Mouse (Mus musculus) forebrain, embryonic 11.5 days (tissue): ENCODE measurements around the gene Dand5. TPM values are rescaled to one million over a fixed set of nuclear protein-coding genes. Genes with fewer than 3 reads are reported as not detected.

Experiments
- ATAC-seq: fragments of 200-750 bp; cut with Nextera tagmentation; replicated peaks from 2 replicates; pipeline ENCODE4 v1.8.0; 2017; ENCODE audit warnings: moderate TSS enrichment; ENCODE audit not compliant: low FRiP score
- DNase-seq: peaks from one replicate; pipeline ENCODE4 v3.0.0-alpha.2; 2017; ENCODE audit warnings: low spot score
- H3K27ac ChIP-seq: fragments of 300-500 bp; sonication (generic); 2 replicates; pipeline ENCODE4 v1.5.1; 2014; ENCODE audit warnings: low read depth, low read length
- H3K27me3 ChIP-seq: fragments of 300-500 bp; sonication (generic); 2 replicates; pipeline ENCODE4 v1.6.1; 2014; ENCODE audit warnings: mild to moderate bottlenecking, low read length, mixed read lengths; ENCODE audit not compliant: control insufficient read depth, insufficient read depth
- H3K36me3 ChIP-seq: fragments of 300-500 bp; sonication (generic); 2 replicates; pipeline ENCODE4 v1.6.1; 2014; ENCODE audit warnings: mild to moderate bottlenecking, low read length, moderate library complexity, mixed read lengths; ENCODE audit not compliant: control insufficient read depth, insufficient read depth
- H3K4me1 ChIP-seq: fragments of 300-500 bp; sonication (generic); replicated peaks from 2 replicates; pipeline ENCODE4 v1.6.1; 2014; ENCODE audit warnings: low read length, mixed read lengths; ENCODE audit not compliant: control insufficient read depth, insufficient read depth
- H3K4me2 ChIP-seq: fragments of 300-500 bp; sonication (generic); 2 replicates; pipeline ENCODE4 v1.6.1; 2014; ENCODE audit warnings: low read depth, mild to moderate bottlenecking, low read length, moderate library complexity, mixed read lengths; ENCODE audit not compliant: severe bottlenecking
- H3K4me3 ChIP-seq: fragments of 300-500 bp; sonication (generic); 2 replicates; pipeline ENCODE4 v1.5.1; 2014; ENCODE audit warnings: low read depth, low read length
- H3K9ac ChIP-seq: fragments of 300-500 bp; sonication (generic); 2 replicates; pipeline ENCODE4 v1.6.1; 2014; ENCODE audit warnings: low read length
- H3K9me3 ChIP-seq: fragments of 300-500 bp; sonication (generic); 2 replicates; pipeline ENCODE4 v1.6.1; 2016; ENCODE audit warnings: low read length, mixed read lengths; ENCODE audit not compliant: control insufficient read depth
- WGBS: fragments of 180-500 bp; shearing (Covaris S2); extraction: QIAGEN DNeasy Blood & Tissue Kit; methylation state at CpG from one replicate; pipeline ENCODE4 v1.1.7; 2014; 5-methylcytosine and 5-hydroxymethylcytosine counted together
- polyA plus RNA-seq: library from polyadenylated mRNA; unstranded; fragments of >200 nt; fragmentation: Nextera tagmentation; extraction: Ambion mirVana; gene quantifications from 2 replicates; pipeline ENCODE4 v1.2.1, GENCODE M21; 2014

The Dand5 gene
- polyA plus RNA-seq, 1 experiment from 2014 or later, result 5.5 TPM

DNA sequence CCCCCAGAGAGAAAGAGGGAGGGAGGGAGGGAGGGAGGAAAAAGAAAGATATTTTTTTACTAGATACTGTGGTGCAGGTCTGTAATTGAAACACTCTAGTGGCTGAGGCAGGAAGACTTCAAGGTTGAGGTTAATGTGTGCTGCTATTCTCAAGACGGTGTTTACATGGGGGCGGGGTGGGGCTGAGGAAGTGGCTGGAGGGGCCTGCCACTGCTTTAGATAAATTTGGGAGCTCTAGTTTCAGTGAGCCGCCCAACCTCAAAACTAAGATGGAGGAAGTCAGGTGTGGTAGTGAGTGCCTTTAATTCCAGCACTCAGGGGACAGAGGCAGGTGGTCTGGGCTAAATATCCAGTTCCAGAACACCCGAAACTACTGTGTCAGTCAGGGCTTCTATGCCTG is 3.0 kb upstream of the Dand5 start:
- 76% methylated on average over 4 of the region's 4 CpGs for WGBS
- ATAC-seq, result no peak

DNA sequence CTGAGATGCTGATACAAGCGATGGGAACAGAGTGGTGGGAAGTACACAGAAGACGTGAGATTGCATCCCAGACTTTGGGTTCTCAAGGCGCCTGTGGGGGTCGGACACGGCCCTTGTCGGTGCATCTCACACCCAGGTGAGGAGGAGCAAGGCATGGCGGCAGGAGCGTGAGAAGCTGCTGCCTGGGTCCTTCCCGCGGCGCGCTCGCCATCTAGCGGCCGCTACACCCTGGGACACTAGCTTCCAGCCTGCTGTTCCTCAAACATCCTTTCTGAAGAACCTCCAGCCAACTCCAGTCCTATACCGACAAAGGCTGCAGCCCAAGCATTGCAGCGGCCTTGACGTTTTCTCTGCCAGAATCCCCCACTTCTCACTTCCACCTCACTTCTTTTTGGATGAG is 1.0 kb upstream of the Dand5 start:
- H3K4me2 ChIP-seq, result peak overlapping the region; percentile 43
- no peak overlapping the region for H3K4me3 ChIP-seq
- peak; percentile 91 for DNase-seq
- ATAC-seq, result peak; percentile 79
- H3K36me3 ChIP-seq, result no peaks in the 10 kb centered on the region
- H3K9me3 ChIP-seq, result no peaks in the 10 kb centered on the region
- H3K4me1 ChIP-seq, result peaks cover 6% of the 10 kb centered on the region; the same call in 1 of the 2 replicates
- under 1% methylated on average over 18 of the region's 18 CpGs for WGBS
- H3K9ac ChIP-seq, result peak overlapping the region; percentile 39
- no peaks in the 10 kb centered on the region; the same call in 1 of the 2 replicates for H3K27me3 ChIP-seq
- no peak overlapping the region for H3K27ac ChIP-seq

More for the DNA sequence above, 3.0 kb upstream of the Dand5 start:
- Histone ChIP-seq H3K4me3 (no peak overlapping the region), H3K27me3 (no peaks in the 10 kb centered on the region; the same call in 1 of the 2 replicates), H3K27ac (no peak overlapping the region), H3K9ac (no peak overlapping the region), H3K36me3 (no peaks in the 10 kb centered on the region), H3K4me2 (no peak overlapping the region), H3K4me1 (peaks cover 6% of the 10 kb centered on the region; the same call in 1 of the 2 replicates), H3K9me3 (no peaks in the 10 kb centered on the region)
- no peak for DNase-seq

DNA sequence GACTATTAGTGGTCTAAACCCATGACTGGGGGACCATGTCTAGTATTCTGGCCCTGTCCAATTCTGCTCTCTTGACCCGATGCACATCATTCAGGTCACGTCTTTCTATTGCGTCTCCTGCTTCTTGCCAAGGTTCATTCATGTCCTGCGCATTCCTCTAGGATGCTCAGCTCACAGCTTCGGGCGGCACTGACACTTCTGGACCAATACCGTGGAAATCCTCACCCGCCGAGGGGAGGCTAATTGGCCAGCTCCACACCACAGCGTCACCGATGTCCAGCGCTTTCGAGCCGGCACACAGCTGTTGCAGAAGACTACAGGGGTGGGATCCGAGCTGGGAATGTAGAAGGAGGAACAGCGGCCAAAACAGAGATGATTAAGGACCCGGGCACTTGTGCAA is 6.5 kb downstream of the Dand5 start:
- H3K4me3 ChIP-seq, result no peak overlapping the region
- ATAC-seq, result no peak
- no peak overlapping the region for H3K27ac ChIP-seq
- no peak overlapping the region for H3K9ac ChIP-seq
- H3K27me3 ChIP-seq, result peaks cover 12% of the 10 kb centered on the region
- no peaks in the 10 kb centered on the region for H3K9me3 ChIP-seq
- no peak overlapping the region for H3K4me2 ChIP-seq
- H3K36me3 ChIP-seq, result no peaks in the 10 kb centered on the region
- peaks cover 13% of the 10 kb centered on the region for H3K4me1 ChIP-seq
- 77% methylated on average over 17 of the region's 17 CpGs for WGBS
- DNase-seq, result no peak

DNA sequence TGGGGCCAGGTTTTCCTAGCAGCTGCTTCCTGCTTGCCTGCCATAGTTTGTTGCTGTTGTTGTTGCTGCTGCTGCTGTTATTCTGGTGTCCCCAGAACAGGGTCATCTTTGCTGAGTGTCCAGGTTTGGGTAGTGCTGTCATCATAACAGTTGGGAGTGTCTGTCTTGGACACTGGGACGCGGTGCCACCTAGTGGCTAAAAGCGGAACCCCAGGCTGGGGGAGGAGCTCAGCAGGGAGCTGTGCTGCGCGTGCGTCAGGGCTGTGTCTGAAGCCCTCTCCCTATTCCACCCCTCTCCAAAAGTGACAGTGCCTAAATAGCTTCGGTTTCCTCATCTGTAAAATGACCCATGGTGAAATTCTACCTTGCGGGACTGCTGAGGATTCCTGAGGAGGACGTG is 7.1 kb downstream of the Dand5 start:
- ATAC-seq (peak; percentile 42), DNase-seq (peak; percentile 96)
- 5% methylated on average over 9 of the region's 9 CpGs for WGBS
- Histone ChIP-seq H3K4me3 (no peak overlapping the region), H3K9ac (no peak overlapping the region), H3K36me3 (no peaks in the 10 kb centered on the region), H3K4me1 (peaks cover 15% of the 10 kb centered on the region), H3K9me3 (no peaks in the 10 kb centered on the region), H3K4me2 (no peak overlapping the region), H3K27ac (no peak overlapping the region), H3K27me3 (peaks cover 12% of the 10 kb centered on the region)

DNA sequence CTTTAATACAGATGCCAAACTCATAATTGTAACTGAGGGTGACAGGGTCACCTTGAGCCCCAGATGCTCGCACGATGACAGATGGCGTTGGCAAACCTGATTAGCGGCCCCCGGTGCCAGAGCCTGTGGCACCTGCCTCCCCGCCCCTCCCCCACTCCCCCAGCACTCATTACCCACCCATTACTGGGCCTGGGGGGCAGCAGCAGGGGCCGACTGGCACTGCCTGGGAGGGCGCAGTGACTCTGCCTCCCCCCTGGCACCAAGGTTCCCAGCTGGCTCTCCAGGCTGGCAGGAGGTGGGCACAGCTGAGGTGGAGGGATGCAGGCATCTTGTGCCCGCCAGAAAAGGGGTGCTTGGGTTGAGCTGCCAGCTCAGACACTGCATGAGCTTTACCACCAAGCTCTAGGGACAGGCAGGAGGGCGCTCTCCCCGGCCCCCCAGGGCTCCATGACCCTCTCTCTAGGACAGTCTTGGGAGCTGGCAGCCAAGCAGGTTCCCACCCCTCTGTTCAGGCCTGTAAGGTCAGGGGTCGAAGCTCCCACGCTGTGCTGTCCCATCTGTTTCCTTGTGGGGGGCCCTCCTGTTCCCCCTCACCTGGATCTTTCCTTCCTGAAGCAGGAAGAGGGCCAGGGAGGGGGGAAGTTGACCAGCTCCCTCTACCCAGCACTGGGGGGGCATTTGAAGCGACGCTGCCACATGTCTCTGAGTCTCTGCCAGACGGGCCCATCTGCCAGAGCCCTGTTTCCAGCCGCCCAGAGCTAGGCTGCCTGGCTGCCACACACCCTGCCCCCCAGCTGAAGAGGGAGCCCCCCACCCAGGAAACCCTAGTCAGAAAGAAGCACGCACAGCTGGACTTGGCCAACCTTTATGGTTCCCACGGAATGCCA is 7.8 kb downstream of the Dand5 start:
- WGBS, result 51% methylated on average over 19 of the region's 19 CpGs
- Histone ChIP-seq H3K4me1 (peaks cover 15% of the 10 kb centered on the region), H3K27ac (peak overlapping the region; percentile 37; the same call in 1 of the 2 replicates), H3K4me2 (no peak overlapping the region), H3K4me3 (no peak overlapping the region), H3K27me3 (peaks cover 12% of the 10 kb centered on the region), H3K9ac (0 out of 2 replicates have a peak overlapping the region, but pooled peaks have one; percentile 16), H3K9me3 (no peaks in the 10 kb centered on the region), H3K36me3 (no peaks in the 10 kb centered on the region)
- DNase-seq (peak; percentile 71), ATAC-seq (no peak; the same call in 1 of the 2 replicates)

DNA sequence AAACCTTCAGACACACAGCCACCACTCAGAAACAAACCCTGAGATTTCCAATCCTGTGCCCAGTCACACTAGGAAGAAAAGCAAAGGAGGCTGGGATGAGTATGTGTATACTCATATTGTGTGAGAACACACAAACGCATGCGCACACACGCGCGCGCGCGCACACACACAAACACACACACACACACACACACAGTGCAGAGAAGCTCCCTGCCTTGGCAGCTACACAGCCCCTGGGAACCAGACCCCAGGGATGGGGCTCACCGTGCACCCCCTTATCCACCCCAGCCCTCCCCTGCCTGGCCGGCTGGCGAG is 8.4 kb downstream of the Dand5 start:
- DNase-seq, result no peak
- H3K9me3 ChIP-seq, result no peaks in the 10 kb centered on the region
- no peak overlapping the region for H3K4me3 ChIP-seq
- H3K27me3 ChIP-seq, result peaks cover 12% of the 10 kb centered on the region
- H3K27ac ChIP-seq, result no peak overlapping the region
- no peak for ATAC-seq
- H3K9ac ChIP-seq, result no peak overlapping the region; the same call in 1 of the 2 replicates
- WGBS, result 90% methylated on average over 11 of the region's 11 CpGs
- H3K4me1 ChIP-seq, result peaks cover 19% of the 10 kb centered on the region
- H3K4me2 ChIP-seq, result no peak overlapping the region
- no peaks in the 10 kb centered on the region for H3K36me3 ChIP-seq

DNA sequence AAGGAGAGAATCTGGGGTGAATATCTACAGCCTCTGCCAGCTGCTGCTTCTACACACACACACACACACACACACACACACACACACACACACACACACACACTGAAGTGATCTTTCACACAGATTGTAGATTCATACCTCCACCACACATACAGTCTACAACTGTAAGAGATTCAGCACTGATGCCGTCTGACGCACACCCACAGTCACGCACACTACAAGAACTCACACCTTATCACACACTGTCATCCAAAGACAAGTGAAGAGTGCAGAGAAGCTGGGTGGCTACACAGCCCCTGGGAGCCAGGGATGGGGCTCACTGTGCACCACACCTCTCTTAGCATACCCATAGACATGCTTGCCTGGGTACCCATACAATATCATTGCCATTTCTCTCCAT is 8.8 kb downstream of the Dand5 start:
- Histone ChIP-seq H3K9ac (no peak overlapping the region; the same call in 1 of the 2 replicates), H3K27me3 (peaks cover 12% of the 10 kb centered on the region), H3K36me3 (no peaks in the 10 kb centered on the region), H3K4me3 (no peak overlapping the region), H3K9me3 (no peaks in the 10 kb centered on the region), H3K27ac (no peak overlapping the region), H3K4me2 (no peak overlapping the region), H3K4me1 (peaks cover 21% of the 10 kb centered on the region)
- DNase-seq (no peak), ATAC-seq (no peak)
- WGBS, result 96% methylated on average over 3 of the region's 3 CpGs

DNA sequence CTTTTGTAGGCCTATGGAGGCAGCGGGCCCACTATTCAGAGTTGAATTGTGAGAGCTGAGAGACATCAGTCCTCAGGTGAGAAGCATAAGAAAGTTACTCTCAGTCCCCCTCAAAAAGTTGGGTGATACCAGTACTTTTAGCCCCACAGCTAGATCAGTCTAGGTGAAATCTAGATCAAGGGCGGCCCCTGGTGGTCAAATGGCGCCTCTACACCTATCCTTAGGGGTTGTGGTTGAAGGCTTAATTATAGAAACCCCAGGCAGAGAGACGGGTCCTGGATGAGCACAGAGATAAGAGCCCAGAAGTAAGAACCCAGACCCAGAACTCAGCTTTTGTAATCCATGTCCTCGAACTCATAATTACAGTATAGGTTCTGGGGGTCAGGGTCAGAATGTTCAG is 9.6 kb downstream of the Dand5 start:
- Histone ChIP-seq H3K9ac (no peak overlapping the region), H3K4me3 (no peak overlapping the region), H3K4me1 (peaks cover 21% of the 10 kb centered on the region), H3K27ac (no peak overlapping the region), H3K9me3 (no peaks in the 10 kb centered on the region), H3K27me3 (peaks cover 17% of the 10 kb centered on the region), H3K36me3 (no peaks in the 10 kb centered on the region), H3K4me2 (no peak overlapping the region)
- DNase-seq (peak; percentile 88), ATAC-seq (no peak)
- 3% methylated on average over 5 of the region's 5 CpGs for WGBS
